Mouse (Mus musculus) testis, adult 2 months (tissue): Measurements from ENCODE around the gene Rimbp3. TPM values are rescaled to one million over a fixed set of nuclear protein-coding genes. Genes with fewer than 3 reads are reported as not detected.

Experiments
- H3K27ac ChIP-seq: fragments of 200-500 bp; 2 replicates; pipeline ENCODE4 v1.5.1; 2012; ENCODE audit warnings: low read depth, low read length; ENCODE audit not compliant: control insufficient read depth, insufficient read depth
- H3K27me3 ChIP-seq: fragments of 200-500 bp; 2 replicates; pipeline ENCODE4 v1.6.1; 2012; ENCODE audit warnings: mild to moderate bottlenecking, low read length, moderate library complexity; ENCODE audit not compliant: control insufficient read depth, insufficient read depth
- H3K36me3 ChIP-seq: fragments of 200-500 bp; 2 replicates; pipeline ENCODE4 v1.6.1; 2012; ENCODE audit warnings: mild to moderate bottlenecking, low read length; ENCODE audit not compliant: control insufficient read depth, insufficient read depth
- H3K4me1 ChIP-seq: fragments of 200-500 bp; 2 replicates; pipeline ENCODE4 v1.6.1; 2012; ENCODE audit warnings: low read length; ENCODE audit not compliant: control insufficient read depth, insufficient read depth
- H3K4me3 ChIP-seq: fragments of 200-500 bp; 2 replicates; pipeline ENCODE4 v1.5.1; 2012; ENCODE audit warnings: low read depth, mild to moderate bottlenecking, low read length, moderate library complexity, mixed read lengths; ENCODE audit not compliant: control insufficient read depth
- CTCF ChIP-seq: fragments of 200-500 bp; IDR thresholded peaks from 2 replicates; pipeline ENCODE4 v1.5.1; 2012; ENCODE audit warnings: low read depth, mild to moderate bottlenecking, inconsistent platforms, low read length, moderate library complexity; ENCODE audit not compliant: control insufficient read depth, insufficient read depth, insufficient replicate concordance
- POLR2A ChIP-seq: fragments of 200-500 bp; IDR thresholded peaks from 2 replicates; pipeline ENCODE4 v1.6.1; 2012; ENCODE audit warnings: low read depth, mild to moderate bottlenecking, inconsistent platforms, low read length, moderate library complexity; ENCODE audit not compliant: control insufficient read depth
- polyA plus RNA-seq: library from polyadenylated mRNA; depleted of rRNA; stranded (reverse); fragments of >200 nt; gene quantifications from 2 replicates; pipeline ENCODE4 v1.2.3, GENCODE M21; 2012

Gene Rimbp3
- polyA plus RNA-seq, 1 experiment, result 159 TPM

- TF ChIP-seq CTCF (no peak), POLR2A (no peak)
- no peak overlapping the region for H3K27ac ChIP-seq
These were observed 6.4 kb upstream of the Rimbp3 start for GRCm38 (mm10) chr16:17201977-17202376.

GRCm38 (mm10) chr16:17202549-17202948 lies 5.9 kb upstream of the Rimbp3 start, which contains the start of gene Ube2l3:
Gene Ube2l3 (minus strand): TSS chr16:17202649.
- Histone ChIP-seq H3K27me3 (no peaks in the 10 kb centered on the region), H3K4me1 (peaks cover 3% of the 10 kb centered on the region), H3K36me3 (no peaks in the 10 kb centered on the region), H3K4me3 (peak within 1 kb of the TSS; percentile 86), H3K27ac (no peak within 1 kb of the TSS; the same call in 1 of the 2 replicates)
- TF ChIP-seq CTCF (no peak), POLR2A (no peak)

More at GRCm38 (mm10) chr16:17201977-17202376, 6.4 kb upstream of the Rimbp3 start:
- Histone ChIP-seq H3K27me3 (no peaks in the 10 kb centered on the region), H3K4me3 (no peak overlapping the region), H3K4me1 (peaks cover 3% of the 10 kb centered on the region), H3K36me3 (no peaks in the 10 kb centered on the region)

GRCm38 (mm10) chr16:17204990-17205389 lies 3.4 kb upstream of the Rimbp3 start:
- no peak overlapping the region for H3K27ac ChIP-seq
- no peaks in the 10 kb centered on the region for H3K36me3 ChIP-seq
- H3K4me3 ChIP-seq, result no peak overlapping the region
- TF ChIP-seq CTCF (no peak), POLR2A (no peak)
- H3K27me3 ChIP-seq, result no peaks in the 10 kb centered on the region
- H3K4me1 ChIP-seq, result peaks cover 8% of the 10 kb centered on the region

- no peaks in the 10 kb centered on the region for H3K36me3 ChIP-seq
- peak overlapping the region; percentile 93; the same call in 1 of the 2 replicates for H3K27ac ChIP-seq
- peaks cover 8% of the 10 kb centered on the region for H3K4me1 ChIP-seq
- TF ChIP-seq POLR2A (no peak), CTCF (no peak)
- H3K4me3 ChIP-seq, result peak overlapping the region; percentile 72
- no peaks in the 10 kb centered on the region for H3K27me3 ChIP-seq
These were observed 1.1 kb downstream of the Rimbp3 start for GRCm38 (mm10) chr16:17209404-17209960.

- Histone ChIP-seq H3K4me1 (peaks cover 8% of the 10 kb centered on the region), H3K36me3 (no peaks in the 10 kb centered on the region), H3K27me3 (no peaks in the 10 kb centered on the region), H3K4me3 (peak overlapping the region; percentile 72), H3K27ac (no peak overlapping the region)
- TF ChIP-seq CTCF (peak; percentile 58; the same call in 1 of the 2 replicates), POLR2A (0 out of 2 replicates have a peak, but pooled peaks have one; percentile 8)
These were observed 1.8 kb downstream of the Rimbp3 start for GRCm38 (mm10) chr16:17209981-17210838.

- Histone ChIP-seq H3K4me1 (peaks cover 4% of the 10 kb centered on the region; the same call in 1 of the 2 replicates), H3K36me3 (no peaks in the 10 kb centered on the region), H3K27ac (no peak overlapping the region), H3K27me3 (no peaks in the 10 kb centered on the region), H3K4me3 (no peak overlapping the region)
- TF ChIP-seq CTCF (no peak), POLR2A (no peak)
These were observed 8.7 kb downstream of the Rimbp3 start for GRCm38 (mm10) chr16:17216934-17217633.
